Mouse (Mus musculus): ENCODE results near the gene Slc9a2. TPM values are rescaled to one million over a fixed set of nuclear protein-coding genes. Genes with fewer than 3 reads are reported as not detected.

The Slc9a2 gene
- polyA plus RNA-seq, 1 experiment, result 0.15 TPM

GRCm38 (mm10) chr1:40800908-40801307 lies 120.5 kb downstream of the Slc9a2 start:
- no peak for TF ChIP-seq CTCF (IDR thresholded peaks at IDR 0.05; ENCODE audit: low read depth, low read length)
- TF ChIP-seq POLR2A (IDR thresholded peaks at IDR 0.05; ENCODE audit: borderline replicate concordance, low read depth, low read length), result no peak
- Histone ChIP-seq H3K27ac (ENCODE audit: insufficient read depth, low read depth, low read length) (no peak overlapping the region), H3K4me1 (ENCODE audit: control insufficient read depth, insufficient read depth, low read length) (no peaks in the 10 kb centered on the region)

GRCm38 (mm10) chr1:40802759-40803158 lies 122.4 kb downstream of the Slc9a2 start:
- Histone ChIP-seq H3K27ac (ENCODE audit: insufficient read depth, low read depth, low read length) (no peak overlapping the region), H3K4me3 (ENCODE audit: insufficient read depth, low read length) (no peak overlapping the region), H3K4me1 (ENCODE audit: control insufficient read depth, insufficient read depth, low read length) (no peaks in the 10 kb centered on the region)
- TF ChIP-seq CTCF (IDR thresholded peaks at IDR 0.05; ENCODE audit: low read depth, low read length), result no peak
- no peak for TF ChIP-seq POLR2A (IDR thresholded peaks at IDR 0.05; ENCODE audit: borderline replicate concordance, low read depth, low read length)

More at GRCm38 (mm10) chr1:40800908-40801307, 120.5 kb downstream of the Slc9a2 start:
- no peak overlapping the region for H3K4me3 ChIP-seq (ENCODE audit: insufficient read depth, low read length)

- Histone ChIP-seq H3K27ac (ENCODE audit: insufficient read depth, low read depth, low read length) (no peak overlapping the region), H3K4me3 (ENCODE audit: insufficient read depth, low read length) (no peak overlapping the region), H3K4me1 (ENCODE audit: control insufficient read depth, insufficient read depth, low read length) (no peaks in the 10 kb centered on the region)
- no peak for TF ChIP-seq CTCF (IDR thresholded peaks at IDR 0.05; ENCODE audit: low read depth, low read length)
- TF ChIP-seq POLR2A (IDR thresholded peaks at IDR 0.05; ENCODE audit: borderline replicate concordance, low read depth, low read length), result no peak
Observed at GRCm38 (mm10) chr1:40804118-40804517, 123.7 kb downstream of the Slc9a2 start.

- H3K4me1 ChIP-seq (ENCODE audit: control insufficient read depth, insufficient read depth, low read length), result no peaks in the 10 kb centered on the region
- H3K4me3 ChIP-seq (ENCODE audit: insufficient read depth, low read length), result no peak within 1 kb of the TSS
- TF ChIP-seq CTCF (IDR thresholded peaks at IDR 0.05; ENCODE audit: low read depth, low read length), result no peak
- no peak for TF ChIP-seq POLR2A (IDR thresholded peaks at IDR 0.05; ENCODE audit: borderline replicate concordance, low read depth, low read length)
- H3K27ac ChIP-seq (ENCODE audit: insufficient read depth, low read depth, low read length), result no peak within 1 kb of the TSS
Observed at GRCm38 (mm10) chr1:40805351-40805750, 125.0 kb downstream of the Slc9a2 start, which contains the start of gene Tmem182. TSS of gene Tmem182 (plus strand) at chr1:40805601.

GRCm38 (mm10) chr1:40805891-40806290 lies 125.5 kb downstream of the Slc9a2 start:
- Histone ChIP-seq H3K27ac (ENCODE audit: insufficient read depth, low read depth, low read length) (no peak overlapping the region), H3K4me3 (ENCODE audit: insufficient read depth, low read length) (no peak overlapping the region), H3K4me1 (ENCODE audit: control insufficient read depth, insufficient read depth, low read length) (no peaks in the 10 kb centered on the region)
- no peak for TF ChIP-seq CTCF (IDR thresholded peaks at IDR 0.05; ENCODE audit: low read depth, low read length)
- no peak for TF ChIP-seq POLR2A (IDR thresholded peaks at IDR 0.05; ENCODE audit: borderline replicate concordance, low read depth, low read length)

GRCm38 (mm10) chr1:40808643-40809042 lies 128.3 kb downstream of the Slc9a2 start:
- TF ChIP-seq POLR2A (IDR thresholded peaks at IDR 0.05; ENCODE audit: borderline replicate concordance, low read depth, low read length), result no peak
- TF ChIP-seq CTCF (IDR thresholded peaks at IDR 0.05; ENCODE audit: low read depth, low read length), result no peak

GRCm38 (mm10) chr1:40815071-40815845 lies 134.9 kb downstream of the Slc9a2 start:
- Histone ChIP-seq H3K4me1 (ENCODE audit: control insufficient read depth, insufficient read depth, low read length) (no peaks in the 10 kb centered on the region), H3K27ac (ENCODE audit: insufficient read depth, low read depth, low read length) (no peak overlapping the region), H3K4me3 (ENCODE audit: insufficient read depth, low read length) (no peak overlapping the region)
- TF ChIP-seq CTCF (IDR thresholded peaks at IDR 0.05; ENCODE audit: low read depth, low read length), result no peak
- TF ChIP-seq POLR2A (IDR thresholded peaks at IDR 0.05; ENCODE audit: borderline replicate concordance, low read depth, low read length), result no peak

More at GRCm38 (mm10) chr1:40808643-40809042, 128.3 kb downstream of the Slc9a2 start:
- no peaks in the 10 kb centered on the region for H3K4me1 ChIP-seq (ENCODE audit: control insufficient read depth, insufficient read depth, low read length)
- H3K4me3 ChIP-seq (ENCODE audit: insufficient read depth, low read length), result no peak overlapping the region
- H3K27ac ChIP-seq (ENCODE audit: insufficient read depth, low read depth, low read length), result no peak overlapping the region

Other genes with a start within 250 kb of the Slc9a2 start
- gene Il18r1, start 215.0 kb upstream of the Slc9a2 start, polyA plus RNA-seq (2012; ENCODE audit: insufficient read depth, insufficient read length, missing spikeins), result not detected in 2 replicates
- gene Il18rap, start 165.2 kb upstream of the Slc9a2 start, polyA plus RNA-seq (2012; ENCODE audit: insufficient read depth, insufficient read length, missing spikeins), result 1.1 and 2.7 TPM in 2 replicates
- 0.52 and 0.83 TPM in 2 replicates for gene Slc9a4, start 100.5 kb upstream of the Slc9a2 start, polyA plus RNA-seq (2012; ENCODE audit: insufficient read depth, insufficient read length, missing spikeins)
- gene Mfsd9, start 110.1 kb downstream of the Slc9a2 start, polyA plus RNA-seq (2012; ENCODE audit: insufficient read depth, insufficient read length, missing spikeins), result 2.4 and 2.7 TPM in 2 replicates
- gene Tmem182, start 125.0 kb downstream of the Slc9a2 start, polyA plus RNA-seq (2012; ENCODE audit: insufficient read depth, insufficient read length, missing spikeins), result not detected in 2 replicates

All from bone marrow macrophage, adult 2 months (primary cell).